Mouse (Mus musculus): ENCODE results near the gene Slc29a1. TPM values are rescaled to one million over a fixed set of nuclear protein-coding genes. Genes with fewer than 3 reads are reported as not detected.

The Slc29a1 gene
- polyA plus RNA-seq, 1 experiment from 2014 or later = 103 TPM

GRCm38 (mm10) chr17:45608396-45608795, 9.0 kb upstream of the Slc29a1 start:
- Histone ChIP-seq H3K27ac (no peak overlapping the region), H3K9ac (no peak overlapping the region), H3K4me2 (no peak overlapping the region), H3K9me3 (no peaks in the 10 kb centered on the region), H3K4me1 (peaks cover 8% of the 10 kb centered on the region), H3K36me3 (no peaks in the 10 kb centered on the region), H3K27me3 (no peaks in the 10 kb centered on the region), H3K4me3 (no peak overlapping the region)
- 87% methylated on average over 4 of the region's 4 CpGs for WGBS
- ATAC-seq (ENCODE audit: borderline replicate concordance, extremely low read depth, low FRiP score, low TSS enrichment) = no peak

GRCm38 (mm10) chr17:45606992-45607879, 7.8 kb upstream of the Slc29a1 start:
- Histone ChIP-seq H3K9me3 (no peaks in the 10 kb centered on the region), H3K9ac (no peak overlapping the region), H3K27ac (no peak overlapping the region), H3K4me3 (no peak overlapping the region), H3K4me2 (no peak overlapping the region), H3K36me3 (no peaks in the 10 kb centered on the region), H3K27me3 (no peaks in the 10 kb centered on the region), H3K4me1 (peaks cover 8% of the 10 kb centered on the region)
- no peak for ATAC-seq (ENCODE audit: borderline replicate concordance, extremely low read depth, low FRiP score, low TSS enrichment)
- WGBS = 70% methylated on average over 15 of the region's 15 CpGs

GRCm38 (mm10) chr17:45602984-45603383, 3.6 kb upstream of the Slc29a1 start:
- peaks cover 21% of the 10 kb centered on the region for H3K27me3 ChIP-seq
- 84% methylated on average over 3 of the region's 3 CpGs for WGBS
- H3K4me3 ChIP-seq = no peak overlapping the region
- H3K4me2 ChIP-seq = no peak overlapping the region
- H3K36me3 ChIP-seq = no peaks in the 10 kb centered on the region
- peaks cover 20% of the 10 kb centered on the region for H3K4me1 ChIP-seq
- no peak overlapping the region for H3K27ac ChIP-seq
- H3K9ac ChIP-seq = no peak overlapping the region
- H3K9me3 ChIP-seq = no peaks in the 10 kb centered on the region
- no peak for ATAC-seq (ENCODE audit: borderline replicate concordance, extremely low read depth, low FRiP score, low TSS enrichment)

DNA sequence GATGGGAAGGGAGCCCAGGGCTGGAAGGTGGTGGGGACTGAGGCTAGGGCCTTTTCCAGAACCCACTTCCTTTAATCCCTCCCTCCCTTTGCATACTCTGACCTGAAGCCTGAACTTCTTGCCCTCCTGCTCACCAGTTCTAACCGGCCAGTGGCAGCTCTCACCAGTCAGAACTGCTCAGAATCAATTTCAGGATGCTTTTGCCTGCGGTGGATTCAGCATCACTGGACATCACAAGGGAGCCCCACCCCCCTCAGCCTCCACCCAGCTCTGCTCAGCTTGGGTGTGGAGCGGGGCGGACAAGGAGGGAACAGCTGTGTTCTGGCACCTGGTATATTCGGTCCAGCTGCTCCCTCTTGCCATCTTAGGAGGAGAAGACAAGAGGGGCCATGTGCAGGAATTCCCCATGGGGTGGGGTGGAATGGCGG, 2.5 kb upstream of the Slc29a1 start, which contains the start of gene Mymx:
Gene Mymx, minus strand, starts transcription at position 226 of the 428 bp plus-strand sequence.
- H3K4me3 ChIP-seq = no peak within 1 kb of the TSS
- 54% methylated on average over 6 of the region's 6 CpGs for WGBS
- no peak within 1 kb of the TSS for H3K9ac ChIP-seq
- no peaks in the 10 kb centered on the region for H3K36me3 ChIP-seq
- H3K9me3 ChIP-seq = no peaks in the 10 kb centered on the region
- peaks cover 26% of the 10 kb centered on the region for H3K4me1 ChIP-seq
- no peak within 1 kb of the TSS; the same call in 1 of the 2 replicates for H3K4me2 ChIP-seq
- ATAC-seq (ENCODE audit: borderline replicate concordance, extremely low read depth, low FRiP score, low TSS enrichment) = no peak
- no peak within 1 kb of the TSS for H3K27ac ChIP-seq
- peaks cover 21% of the 10 kb centered on the region for H3K27me3 ChIP-seq

- no peaks in the 10 kb centered on the region for H3K9me3 ChIP-seq
- peaks cover 21% of the 10 kb centered on the region for H3K27me3 ChIP-seq
- H3K4me1 ChIP-seq = peaks cover 32% of the 10 kb centered on the region
- H3K27ac ChIP-seq = no peak overlapping the region
- no peak overlapping the region; the same call in 1 of the 2 replicates for H3K4me2 ChIP-seq
- no peak overlapping the region for H3K4me3 ChIP-seq
- no peak overlapping the region for H3K9ac ChIP-seq
- 22% methylated on average over 22 of the region's 22 CpGs for WGBS
- ATAC-seq (ENCODE audit: borderline replicate concordance, extremely low read depth, low FRiP score, low TSS enrichment) = no peak
- H3K36me3 ChIP-seq = no peaks in the 10 kb centered on the region
Observed at GRCm38 (mm10) chr17:45601325-45601724, 1.9 kb upstream of the Slc29a1 start.

- 73% methylated on average over 8 of the region's 8 CpGs for WGBS
- Histone ChIP-seq H3K4me2 (no peak overlapping the region), H3K4me1 (peaks cover 42% of the 10 kb centered on the region)
Observed at GRCm38 (mm10) chr17:45600267-45600666, 861 bp upstream of the Slc29a1 start.

DNA sequence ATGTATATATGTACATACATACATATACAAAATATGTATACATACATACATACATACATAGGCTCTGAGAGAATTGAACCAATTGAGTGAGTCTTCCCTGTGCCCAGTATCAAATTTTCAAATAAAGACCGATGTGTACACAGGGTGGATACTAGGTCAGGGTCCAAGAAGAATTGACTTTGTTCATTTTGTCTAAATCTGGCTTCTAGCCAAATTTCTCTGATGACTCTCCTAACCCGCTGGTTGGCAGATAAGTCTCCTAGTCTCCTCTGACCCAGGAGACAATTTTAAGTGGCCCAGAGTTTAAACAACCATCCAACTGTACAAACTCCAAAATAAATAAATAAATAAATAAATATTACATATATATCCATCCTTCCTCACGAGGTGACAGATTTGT, 515 bp downstream of the Slc29a1 start:
- 34% methylated on average over 3 of the region's 3 CpGs for WGBS
- H3K27me3 ChIP-seq = peaks cover 21% of the 10 kb centered on the region
- H3K4me1 ChIP-seq = peaks cover 55% of the 10 kb centered on the region
- no peak for ATAC-seq (ENCODE audit: borderline replicate concordance, extremely low read depth, low FRiP score, low TSS enrichment)
- no peaks in the 10 kb centered on the region for H3K36me3 ChIP-seq
- no peak overlapping the region for H3K27ac ChIP-seq
- H3K4me3 ChIP-seq = peak overlapping the region; percentile 33; the same call in 1 of the 2 replicates
- no peak overlapping the region for H3K9ac ChIP-seq
- H3K4me2 ChIP-seq = peak overlapping the region; percentile 75
- H3K9me3 ChIP-seq = no peaks in the 10 kb centered on the region

More at GRCm38 (mm10) chr17:45600267-45600666, 861 bp upstream of the Slc29a1 start:
- no peak for ATAC-seq (ENCODE audit: borderline replicate concordance, extremely low read depth, low FRiP score, low TSS enrichment)
- H3K9me3 ChIP-seq = no peaks in the 10 kb centered on the region
- H3K36me3 ChIP-seq = no peaks in the 10 kb centered on the region
- no peak overlapping the region for H3K9ac ChIP-seq
- H3K27me3 ChIP-seq = peaks cover 21% of the 10 kb centered on the region
- no peak overlapping the region for H3K27ac ChIP-seq
- H3K4me3 ChIP-seq = no peak overlapping the region

DNA sequence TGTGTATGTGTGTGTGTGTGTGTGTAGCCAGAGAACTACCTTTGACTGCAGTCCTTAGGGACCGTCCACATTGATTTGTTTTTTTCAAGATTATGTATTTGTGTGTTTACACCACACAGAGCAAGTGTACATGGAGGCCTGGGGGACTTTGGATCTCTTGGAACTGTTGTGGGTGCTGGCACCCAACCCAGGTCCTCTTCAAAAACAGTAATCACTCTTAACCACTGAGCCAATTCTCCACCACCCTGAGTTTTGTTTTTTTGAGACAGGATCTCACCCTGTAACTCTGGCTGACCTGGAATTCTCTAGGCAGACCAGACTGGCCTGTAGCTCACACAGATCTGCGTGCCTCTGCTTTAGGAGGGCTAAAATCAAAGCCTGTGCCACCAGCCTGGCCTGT, 1.0 kb downstream of the Slc29a1 start:
- Histone ChIP-seq H3K9me3 (no peaks in the 10 kb centered on the region), H3K4me1 (peaks cover 60% of the 10 kb centered on the region), H3K27ac (no peak overlapping the region), H3K36me3 (no peaks in the 10 kb centered on the region), H3K4me3 (no peak overlapping the region), H3K4me2 (no peak overlapping the region), H3K27me3 (peaks cover 21% of the 10 kb centered on the region), H3K9ac (no peak overlapping the region)
- WGBS = 88% methylated on average over 2 of the region's 2 CpGs
- ATAC-seq (ENCODE audit: borderline replicate concordance, extremely low read depth, low FRiP score, low TSS enrichment) = no peak

GRCm38 (mm10) chr17:45597787-45598186, 1.6 kb downstream of the Slc29a1 start:
- no peak overlapping the region for H3K4me2 ChIP-seq
- peaks cover 66% of the 10 kb centered on the region for H3K4me1 ChIP-seq
- H3K36me3 ChIP-seq = no peaks in the 10 kb centered on the region
- no peak overlapping the region for H3K27ac ChIP-seq
- 25% methylated on average over 3 of the region's 3 CpGs for WGBS
- no peaks in the 10 kb centered on the region for H3K9me3 ChIP-seq
- ATAC-seq (ENCODE audit: borderline replicate concordance, extremely low read depth, low FRiP score, low TSS enrichment) = no peak
- H3K9ac ChIP-seq = no peak overlapping the region
- peaks cover 21% of the 10 kb centered on the region for H3K27me3 ChIP-seq
- H3K4me3 ChIP-seq = no peak overlapping the region

- ATAC-seq (ENCODE audit: borderline replicate concordance, extremely low read depth, low FRiP score, low TSS enrichment) = peak; percentile 33
- WGBS = 40% methylated on average over 11 of the region's 11 CpGs
- peaks cover 76% of the 10 kb centered on the region for H3K4me1 ChIP-seq
Observed at GRCm38 (mm10) chr17:45596631-45597396, 2.6 kb downstream of the Slc29a1 start.

GRCm38 (mm10) chr17:45595736-45596390, 3.5 kb downstream of the Slc29a1 start:
- Histone ChIP-seq H3K36me3 (no peaks in the 10 kb centered on the region), H3K4me1 (peaks cover 78% of the 10 kb centered on the region), H3K27ac (no peak overlapping the region), H3K4me2 (peak overlapping the region; percentile 99), H3K27me3 (peaks cover 7% of the 10 kb centered on the region; the same call in 1 of the 2 replicates), H3K4me3 (peak overlapping the region; percentile 62), H3K9ac (peak overlapping the region; percentile 65), H3K9me3 (no peaks in the 10 kb centered on the region)
- WGBS = 9% methylated on average over 23 of the region's 23 CpGs
- ATAC-seq (ENCODE audit: borderline replicate concordance, extremely low read depth, low FRiP score, low TSS enrichment) = peak; percentile 3; the same call in 1 of the 2 replicates

More at GRCm38 (mm10) chr17:45596631-45597396, 2.6 kb downstream of the Slc29a1 start:
- Histone ChIP-seq H3K9me3 (no peaks in the 10 kb centered on the region), H3K27me3 (peaks cover 17% of the 10 kb centered on the region), H3K4me2 (no peak overlapping the region), H3K9ac (no peak overlapping the region), H3K4me3 (no peak overlapping the region), H3K27ac (peak overlapping the region; percentile 11), H3K36me3 (no peaks in the 10 kb centered on the region)
